Mouse (Mus musculus): Measurements from ENCODE around the gene Clstn2.

DNA sequence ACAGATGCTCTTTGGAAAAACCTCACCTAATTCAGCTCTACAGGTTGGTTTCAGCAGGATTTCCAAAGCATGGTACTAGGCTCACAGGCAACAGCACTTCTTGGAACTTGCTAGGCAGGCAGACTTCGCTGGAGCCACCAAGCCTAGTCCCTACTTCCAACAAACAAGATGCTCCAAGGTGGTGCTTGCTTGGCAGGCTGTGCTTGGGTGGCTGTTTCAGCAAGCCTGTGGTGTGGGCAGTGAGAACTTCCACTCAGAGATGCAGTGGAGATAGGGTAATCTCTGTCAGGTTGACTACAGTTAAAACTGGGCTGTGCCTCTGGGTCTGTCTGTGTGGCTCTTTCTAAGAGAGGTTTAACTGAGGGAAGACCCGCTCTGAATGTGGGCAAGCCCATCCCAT is 541.4 kb downstream of the Clstn2 start:
- no peak for TF ChIP-seq EP300 (optimal IDR thresholded peaks at IDR 0.05)
- TF ChIP-seq CTCF (IDR thresholded peaks at IDR 0.05; ENCODE audit: low read depth): no peak

All from stomach, postnatal 0 days (tissue).